Mouse (Mus musculus) layer of hippocampus, postnatal 14 days (tissue): ENCODE measurements around the gene Trim11. TPM values are rescaled to one million over a fixed set of nuclear protein-coding genes. Genes with fewer than 3 reads are reported as not detected.

Experiments
- DNase-seq, 2 experiments: peaks; one replicate each; pipeline ENCODE4 v3.0.0; 2021 to 2022; ENCODE audit warnings: low spot score in 2 of 2, mixed read lengths in 1 of 2
- microRNA-seq, 2 experiments: library from miRNA; unstranded; fragments of <30 nt; microRNA quantifications; one replicate each; pipeline ENCODE4 v1.2.0; 2021
- total RNA-seq, 2 experiments: library from RNA; stranded (reverse); gene quantifications; 2 replicates each; pipeline ENCODE4 v1.2.3; 2021

The Trim11 gene
- total RNA-seq, 2 experiments from 2014 or later: 25.5 to 27.9 TPM

GRCm38 (mm10) chr11:59002327-59003079 is 24.6 kb downstream of the Trim11 start:
- DNase-seq: no peak

- peak in 1 of 2 experiments; percentile 29 for DNase-seq
These were observed 37.2 kb downstream of the Trim11 start for GRCm38 (mm10) chr11:59015052-59015451.

DNA sequence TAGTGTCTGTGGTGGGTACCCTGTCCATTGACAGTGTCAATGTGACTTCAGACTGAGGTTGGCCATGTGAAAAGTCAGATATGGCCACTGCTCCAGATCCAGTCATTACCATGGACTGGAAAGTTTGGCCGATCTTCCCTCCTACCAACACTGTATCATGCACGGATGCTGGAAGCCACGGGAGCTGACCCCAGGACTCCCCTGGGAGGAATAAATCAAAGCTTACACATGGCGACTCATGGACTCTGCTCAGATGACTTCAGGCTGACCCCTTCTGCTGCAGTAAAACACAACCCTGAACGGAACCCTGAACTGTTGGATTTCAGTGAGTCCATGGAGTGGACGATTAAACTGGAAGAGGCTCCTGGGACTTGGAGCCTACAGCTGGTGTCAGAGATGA is 48.5 kb downstream of the Trim11 start:
- no peak for DNase-seq

DNA sequence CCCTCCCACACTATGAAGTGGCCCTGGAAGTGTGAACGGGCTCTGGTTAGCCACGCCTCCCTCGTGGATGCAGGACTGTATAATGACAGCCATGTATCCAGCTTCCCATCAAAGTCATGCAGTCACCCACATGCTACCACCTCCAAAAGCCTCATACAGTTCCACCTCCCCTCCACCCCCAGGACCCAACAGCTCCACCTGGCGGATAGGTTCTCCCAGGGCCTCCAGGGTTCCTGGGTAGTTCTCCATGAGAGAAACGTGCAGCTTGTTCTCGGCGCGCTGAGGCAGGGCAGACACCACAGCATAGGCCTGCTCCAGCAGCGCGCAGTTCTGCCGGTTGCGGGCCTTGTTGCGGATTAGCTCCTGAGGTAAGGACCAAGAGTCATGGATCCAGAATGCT is 51.1 kb downstream of the Trim11 start:
- DNase-seq: no peak

Small RNA genes within 50 kb of the gene (microRNA-seq; reads per million reads assigned to microRNA genes)
- 0 to 0.28 reads per million in 2 experiments for gene Gm44313

Other genes starting within 250 kb of the Trim11 start
- under 1 TPM; 0.24 to 0.28 TPM for gene Olfr317, start 238.9 kb upstream of the Trim11 start, total RNA-seq
- under 1 TPM; 0.31 to 0.37 TPM for gene Olfr316, start 225.4 kb upstream of the Trim11 start, total RNA-seq
- gene Olfr315, start 204.9 kb upstream of the Trim11 start, total RNA-seq: not detected
- not detected for gene Olfr314, start 195.1 kb upstream of the Trim11 start, total RNA-seq
- gene Fam183b, start 176.1 kb upstream of the Trim11 start, total RNA-seq: 1 to 10 TPM; 6.0 to 6.1 TPM
- gene Olfr313, start 163.1 kb upstream of the Trim11 start, total RNA-seq: not detected
- not detected for gene Olfr312, start 148.9 kb upstream of the Trim11 start, total RNA-seq
- not detected for gene Olfr311, start 138.8 kb upstream of the Trim11 start, total RNA-seq
- 10 to 100 TPM; 16.7 to 18.5 TPM for gene Gm12258, start 130.9 kb upstream of the Trim11 start, total RNA-seq
- gene 2810021J22Rik, start 110.9 kb upstream of the Trim11 start, total RNA-seq: 10 to 100 TPM in 1 of 2 experiments, 1 to 10 TPM in 1; 6.8 to 12.1 TPM
- gene Zfp39, start 73.9 kb upstream of the Trim11 start, total RNA-seq: 1 to 10 TPM; 8.8 to 8.9 TPM
- under 1 TPM; 0.12 to 0.29 TPM for gene Btnl10, start 60.2 kb upstream of the Trim11 start, total RNA-seq
- 100 to 1,000 TPM; 501 to 506 TPM for gene Rnf187, start 39.2 kb upstream of the Trim11 start, total RNA-seq
- 100 to 1,000 TPM; 117 to 123 TPM for gene Hist3h2ba, start 29.2 kb upstream of the Trim11 start, total RNA-seq
- 10 to 100 TPM; 59.7 to 62.5 TPM for gene Hist3h2a, start 23.4 kb upstream of the Trim11 start, total RNA-seq
- gene Trim17, start 23.4 kb upstream of the Trim11 start, total RNA-seq: 1 to 10 TPM; 3.8 to 4.0 TPM
- gene Obscn, start 158.3 kb downstream of the Trim11 start, total RNA-seq: 1 to 10 TPM; 2.2 to 2.4 TPM
- gene Iba57, start 185.6 kb downstream of the Trim11 start, total RNA-seq: 1 to 10 TPM; 7.7 to 9.9 TPM
- 10 to 100 TPM; 20.6 to 21.1 TPM for gene Gjc2, start 205.1 kb downstream of the Trim11 start, total RNA-seq
- gene Guk1, start 214.1 kb downstream of the Trim11 start, total RNA-seq: 100 to 1,000 TPM; 124 to 128 TPM
- gene Mrpl55, start 224.4 kb downstream of the Trim11 start, total RNA-seq: 10 to 100 TPM; 37.1 to 41.8 TPM
- gene 2310033P09Rik, start 230.2 kb downstream of the Trim11 start, total RNA-seq: 10 to 100 TPM; 22.9 to 28.8 TPM